7 mouse cellular contexts compared by ENCODE assay signal in genomic region chr5:110176362-110177020, GRCm38 (mm10). TPM values are rescaled to one million over a fixed set of nuclear protein-coding genes. Genes with fewer than 3 reads are reported as not detected.
DNase-seq lines count a peak whose midpoint lies in the region; ATAC-seq lines count a peak whose summit lies in the region.

Gene Golga3, plus strand, starts transcription at chr5:110176701.

- DNase-seq in adrenal gland, postnatal 14 days: peak; percentile 96
- peak; percentile 95 for DNase-seq in embryonic facial prominence, embryonic 11.5 days (ENCODE audit: low spot score)
- DNase-seq in kidney, adult 11 months: peak; percentile 94
- DNase-seq in limb, embryonic 10.5 days (ENCODE audit: low spot score): peak; percentile 92
- DNase-seq in spleen, adult 12 weeks (ENCODE audit: low spot score): peak; percentile 84

- H3K4me2 ChIP-seq in embryonic facial prominence, embryonic 11.5 days (ENCODE audit: low read depth, low read length): peak within 1 kb of the TSS; percentile 67
- H3K4me2 ChIP-seq in midbrain, embryonic 13.5 days (replicated peaks): peak within 1 kb of the TSS; percentile 93

- peak; percentile 96 for ATAC-seq in embryonic facial prominence, embryonic 11.5 days (replicated peaks; ENCODE audit: insufficient number of reproducible peaks, low FRiP score, low TSS enrichment, low read depth)
- ATAC-seq in granulocyte monocyte progenitor cell, adult 5-6 weeks (replicated peaks; ENCODE audit: poor library complexity, severe bottlenecking): peak; percentile 88
- ATAC-seq in midbrain, embryonic 13.5 days: peak; percentile 98

- H3K27ac ChIP-seq in embryonic facial prominence, embryonic 11.5 days (replicated peaks; ENCODE audit: low read depth, low read length): no peak within 1 kb of the TSS
- peak within 1 kb of the TSS; percentile 89 for H3K27ac ChIP-seq in limb, embryonic 10.5 days
- H3K27ac ChIP-seq in midbrain, embryonic 13.5 days: peak within 1 kb of the TSS; percentile 74

- H3K9me3 ChIP-seq in embryonic facial prominence, embryonic 11.5 days (replicated peaks; ENCODE audit: control insufficient read depth, low read length): no peaks in the 10 kb centered on the region
- no peaks in the 10 kb centered on the region for H3K9me3 ChIP-seq in limb, embryonic 10.5 days (replicated peaks)
- no peaks in the 10 kb centered on the region for H3K9me3 ChIP-seq in midbrain, embryonic 13.5 days

- peak within 1 kb of the TSS; percentile 76 for H3K4me3 ChIP-seq in embryonic facial prominence, embryonic 11.5 days (ENCODE audit: low read depth, low read length)
- peak within 1 kb of the TSS; percentile 95 for H3K4me3 ChIP-seq in limb, embryonic 10.5 days
- H3K4me3 ChIP-seq in midbrain, embryonic 13.5 days (replicated peaks): peak within 1 kb of the TSS; percentile 92

- H3K9ac ChIP-seq in embryonic facial prominence, embryonic 11.5 days (replicated peaks; ENCODE audit: low read length): peak within 1 kb of the TSS; percentile 78
- peak within 1 kb of the TSS; percentile 89 for H3K9ac ChIP-seq in midbrain, embryonic 13.5 days (replicated peaks)

- H3K27me3 ChIP-seq in embryonic facial prominence, embryonic 11.5 days (ENCODE audit: control insufficient read depth, insufficient read depth, low read length): no peaks in the 10 kb centered on the region
- no peaks in the 10 kb centered on the region for H3K27me3 ChIP-seq in limb, embryonic 10.5 days (ENCODE audit: low read depth, poor library complexity, severe bottlenecking)
- no peaks in the 10 kb centered on the region for H3K27me3 ChIP-seq in midbrain, embryonic 13.5 days

- WGBS in embryonic facial prominence, embryonic 11.5 days: under 1% methylated on average over 41 of the region's 41 CpGs
- WGBS in limb, embryonic 10.5 days: under 1% methylated on average over 41 of the region's 41 CpGs
- WGBS in midbrain, embryonic 13.5 days: under 1% methylated on average over 41 of the region's 41 CpGs

- no peaks in the 10 kb centered on the region for H3K4me1 ChIP-seq in embryonic facial prominence, embryonic 11.5 days (ENCODE audit: control insufficient read depth, insufficient read depth, low read length)
- H3K4me1 ChIP-seq in limb, embryonic 10.5 days: peaks cover 12% of the 10 kb centered on the region
- peaks cover 17% of the 10 kb centered on the region for H3K4me1 ChIP-seq in midbrain, embryonic 13.5 days (replicated peaks)

- no peaks in the 10 kb centered on the region; the same call in 1 of the 2 replicates for H3K36me3 ChIP-seq in embryonic facial prominence, embryonic 11.5 days (replicated peaks; ENCODE audit: control insufficient read depth, insufficient read depth, low read depth, low read length)
- 0 out of 2 replicates have a peak, but pooled peaks cover 5% of the 10 kb centered on the region for H3K36me3 ChIP-seq in limb, embryonic 10.5 days
- H3K36me3 ChIP-seq in midbrain, embryonic 13.5 days: peaks cover 14% of the 10 kb centered on the region

RNA-seq across cellular contexts. Expression of gene Golga3, which starts in this region (rescaled TPM):
- total RNA-seq in adrenal gland, postnatal 14 days (2021): 33.0 and 36.0 TPM in 2 replicates
- 21.1 and 21.9 TPM in 2 replicates for polyA plus RNA-seq in embryonic facial prominence, embryonic 11.5 days (2014; fragmentation: Nextera tagmentation; extraction: Ambion mirVana)
- total RNA-seq in granulocyte monocyte progenitor cell, adult 5-6 weeks (2014; fragmentation: Nextera tagmentation): 16.9 and 23.9 TPM in 2 replicates
- 19.4 and 22.8 TPM in 2 replicates for total RNA-seq in granulocyte monocyte progenitor cell, adult 5-6 weeks (2017)
- polyA plus RNA-seq in limb, embryonic 10.5 days (2016; fragmentation: Nextera tagmentation; extraction: Ambion mirVana): 17.5 and 23.1 TPM in 2 replicates
- 22.5 and 22.7 TPM in 2 replicates for polyA plus RNA-seq in midbrain, embryonic 13.5 days (2015; fragmentation: Nextera tagmentation; extraction: Ambion mirVana)
